Mouse (Mus musculus) erythroblast, adult 5-6 weeks (primary cell): ENCODE measurements around the gene Prpsap2. TPM values are rescaled to one million over a fixed set of nuclear protein-coding genes. Genes with fewer than 3 reads are reported as not detected.

Source experiments
- total RNA-seq, 2 experiments: library from RNA; stranded (forward) in 1 of 2; stranded (reverse) in 1 of 2; fragments of 150-400 nt in 1 of 2; fragments of 200-764, 138-1000 nt in 1 of 2; gene quantifications; 2 replicates each; pipeline versions ENCODE4 v1.2.3 to v1.2.4; 2015 to 2017; ENCODE audit warnings: low replicate concordance in 2 of 2

Gene Prpsap2
- total RNA-seq, 2 experiments from 2014 or later = 6.7 to 14.1 TPM

Other genes with a start within 250 kb of the Prpsap2 start
- gene Epn2, start 182.4 kb downstream of the Prpsap2 start, total RNA-seq (2015; ENCODE audit: low replicate concordance) = not detected in 2 replicates
- gene Epn2, start 182.4 kb downstream of the Prpsap2 start, total RNA-seq (2017; ENCODE audit: low replicate concordance) = 2.0 TPM in 1 of 2 replicates, not detected in the other
- not detected in 2 replicates for gene Grap, start 108.8 kb downstream of the Prpsap2 start, total RNA-seq (2015; ENCODE audit: low replicate concordance)
- 0.56 TPM in 1 of 2 replicates, not detected in the other for gene Grap, start 108.8 kb downstream of the Prpsap2 start, total RNA-seq (2017; ENCODE audit: low replicate concordance)
- gene Fam83g, start 78.0 kb downstream of the Prpsap2 start, total RNA-seq (2015; ENCODE audit: low replicate concordance) = not detected in 2 replicates
- gene Fam83g, start 78.0 kb downstream of the Prpsap2 start, total RNA-seq (2017; ENCODE audit: low replicate concordance) = 0.17 TPM in 1 of 2 replicates, not detected in the other
- not detected in 2 replicates for gene Slc5a10, start 41.3 kb downstream of the Prpsap2 start, total RNA-seq (2015; ENCODE audit: low replicate concordance)
- gene Slc5a10, start 41.3 kb downstream of the Prpsap2 start, total RNA-seq (2017; ENCODE audit: low replicate concordance) = not detected in 2 replicates
- 8.5 and 11.3 TPM in 2 replicates for gene Ulk2, start 93.0 kb upstream of the Prpsap2 start, total RNA-seq (2015; ENCODE audit: low replicate concordance)
- 6.0 and 7.5 TPM in 2 replicates for gene Ulk2, start 93.0 kb upstream of the Prpsap2 start, total RNA-seq (2017; ENCODE audit: low replicate concordance)
- gene Akap10, start 168.2 kb upstream of the Prpsap2 start, total RNA-seq (2015; ENCODE audit: low replicate concordance) = 20.4 and 22.8 TPM in 2 replicates
- gene Akap10, start 168.2 kb upstream of the Prpsap2 start, total RNA-seq (2017; ENCODE audit: low replicate concordance) = 18.3 and 20.4 TPM in 2 replicates
- 950 and 990 TPM in 2 replicates for gene Specc1, start 194.7 kb upstream of the Prpsap2 start, total RNA-seq (2015; ENCODE audit: low replicate concordance)
- 2,020 and 2,075 TPM in 2 replicates for gene Specc1, start 194.7 kb upstream of the Prpsap2 start, total RNA-seq (2017; ENCODE audit: low replicate concordance)